Mouse (Mus musculus): ENCODE data around the gene Hba-a1. TPM values are rescaled to one million over a fixed set of nuclear protein-coding genes. Genes with fewer than 3 reads are reported as not detected.

The Hba-a1 gene
- polyA plus RNA-seq, 1 experiment from 2014 or later = 7,188 TPM

DNA sequence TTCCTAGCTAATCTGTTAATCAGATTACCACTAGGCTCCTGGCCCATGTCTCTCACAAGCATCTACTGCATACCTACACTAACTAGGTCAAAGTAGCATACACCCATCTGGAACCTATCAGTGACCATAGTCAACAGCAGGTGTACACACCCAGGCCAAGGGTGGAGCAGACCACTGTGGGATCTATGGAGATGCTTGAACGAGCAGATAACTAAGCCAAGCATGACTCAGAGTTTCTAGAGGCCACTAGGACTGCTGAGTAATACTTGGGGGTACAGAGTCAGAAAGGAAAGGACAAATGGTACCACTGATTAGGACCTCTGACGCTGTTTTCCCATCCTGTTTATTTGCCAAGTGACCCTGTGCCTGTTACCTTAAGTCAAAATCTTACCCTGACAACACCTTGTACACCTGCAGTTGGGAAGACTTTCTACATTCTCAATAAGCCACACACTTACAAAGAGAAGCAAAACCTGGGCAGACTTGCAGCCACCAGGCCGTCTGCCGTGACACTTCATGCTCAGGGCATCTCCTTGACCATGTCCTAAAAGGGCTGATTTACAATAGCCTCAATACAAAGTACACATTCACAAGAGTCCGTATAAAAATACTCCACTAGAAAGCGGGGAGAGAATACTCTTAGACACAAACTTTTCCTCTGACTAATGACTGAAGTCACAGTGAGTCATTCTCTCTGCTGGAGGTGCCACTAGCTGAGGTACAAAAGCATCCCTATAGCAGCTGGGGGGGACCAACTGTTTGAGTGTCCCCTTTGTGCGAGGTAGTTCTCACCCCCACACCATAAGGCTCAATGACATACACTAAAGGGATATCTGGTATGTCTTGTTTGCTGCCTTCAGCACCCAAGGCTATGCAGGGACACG lies 32.2 kb upstream of the Hba-a1 start:
- no peak overlapping the region for H3K9ac ChIP-seq (ENCODE audit: low read depth, low read length)
- no peak overlapping the region for H3K27ac ChIP-seq (replicated peaks; ENCODE audit: low read depth, low read length)
- no peaks in the 10 kb centered on the region for H3K4me1 ChIP-seq (ENCODE audit: control insufficient read depth, insufficient read depth, low read length)
- H3K4me2 ChIP-seq (ENCODE audit: low read depth, low read length) = no peak overlapping the region
- H3K9me3 ChIP-seq (ENCODE audit: control insufficient read depth, low read length) = no peaks in the 10 kb centered on the region
- no peaks in the 10 kb centered on the region for H3K27me3 ChIP-seq (replicated peaks; ENCODE audit: control insufficient read depth, insufficient read depth, low read length)
- ATAC-seq (ENCODE audit: low read depth) = no peak
- DNase-seq (ENCODE audit: low spot score) = no peak
- WGBS = 87% methylated on average over 8 of the region's 8 CpGs
- H3K36me3 ChIP-seq (ENCODE audit: control insufficient read depth, insufficient read depth, low read length) = peaks cover 61% of the 10 kb centered on the region
- H3K4me3 ChIP-seq (ENCODE audit: low read depth, low read length) = no peak overlapping the region

DNA sequence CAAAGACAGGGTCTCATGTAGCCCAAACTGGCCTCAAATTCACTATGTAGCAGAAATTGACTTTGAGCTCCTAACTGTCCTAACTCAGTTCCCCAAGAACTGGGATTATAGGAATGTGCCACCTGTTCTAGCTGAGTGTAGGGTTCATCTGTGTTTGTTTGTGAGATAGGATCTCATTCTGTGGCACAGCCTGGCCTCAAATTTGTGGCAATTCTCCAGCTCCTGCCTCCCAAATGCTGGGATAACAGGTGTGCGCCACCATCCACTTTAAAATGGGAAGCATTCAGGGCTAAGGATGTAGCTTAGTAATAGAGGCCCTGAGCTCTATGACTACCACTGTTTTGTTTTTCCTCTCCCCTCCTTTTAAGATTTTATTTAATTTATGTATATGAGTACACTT lies 30.2 kb upstream of the Hba-a1 start:
- no peak for ATAC-seq (ENCODE audit: low read depth)
- H3K9ac ChIP-seq (ENCODE audit: low read depth, low read length) = no peak overlapping the region
- no peak overlapping the region for H3K4me3 ChIP-seq (ENCODE audit: low read depth, low read length)
- H3K27me3 ChIP-seq (replicated peaks; ENCODE audit: control insufficient read depth, insufficient read depth, low read length) = no peaks in the 10 kb centered on the region
- H3K9me3 ChIP-seq (ENCODE audit: control insufficient read depth, low read length) = no peaks in the 10 kb centered on the region
- DNase-seq (ENCODE audit: low spot score) = no peak
- no peak overlapping the region for H3K4me2 ChIP-seq (ENCODE audit: low read depth, low read length)
- no peak overlapping the region for H3K27ac ChIP-seq (replicated peaks; ENCODE audit: low read depth, low read length)
- 95% methylated on average over 1 of the region's 1 CpGs for WGBS
- no peaks in the 10 kb centered on the region for H3K4me1 ChIP-seq (ENCODE audit: control insufficient read depth, insufficient read depth, low read length)
- H3K36me3 ChIP-seq (ENCODE audit: control insufficient read depth, insufficient read depth, low read length) = peaks cover 42% of the 10 kb centered on the region

DNA sequence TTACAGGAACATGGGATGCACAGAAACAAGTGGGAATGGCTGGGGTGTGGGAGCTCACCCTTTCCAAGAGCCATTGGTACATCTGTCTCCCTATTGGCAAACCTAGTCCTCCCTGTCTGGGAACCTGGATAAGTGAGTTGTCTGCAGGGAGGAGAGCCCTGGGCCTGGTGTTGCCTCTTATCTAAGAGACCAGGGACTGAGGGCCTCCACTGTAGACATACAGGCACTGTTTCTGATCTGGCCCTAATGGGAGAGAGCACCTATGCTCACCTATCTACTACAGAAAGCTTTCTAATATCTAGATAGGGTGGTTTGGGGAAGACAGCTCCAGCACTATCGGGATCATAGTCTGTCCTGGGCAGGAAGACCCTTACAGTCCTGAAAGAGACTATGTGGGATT lies 27.2 kb upstream of the Hba-a1 start:
- WGBS = 100% methylated on average over 1 of the region's 1 CpGs
- Histone ChIP-seq H3K9ac (ENCODE audit: low read depth, low read length) (no peak overlapping the region), H3K4me3 (ENCODE audit: low read depth, low read length) (no peak overlapping the region), H3K9me3 (ENCODE audit: control insufficient read depth, low read length) (no peaks in the 10 kb centered on the region), H3K4me2 (ENCODE audit: low read depth, low read length) (no peak overlapping the region), H3K27ac (replicated peaks; ENCODE audit: low read depth, low read length) (no peak overlapping the region), H3K4me1 (ENCODE audit: control insufficient read depth, insufficient read depth, low read length) (no peaks in the 10 kb centered on the region), H3K27me3 (replicated peaks; ENCODE audit: control insufficient read depth, insufficient read depth, low read length) (no peaks in the 10 kb centered on the region), H3K36me3 (ENCODE audit: control insufficient read depth, insufficient read depth, low read length) (peaks cover 45% of the 10 kb centered on the region)
- no peak for DNase-seq (ENCODE audit: low spot score)
- no peak for ATAC-seq (ENCODE audit: low read depth)

DNA sequence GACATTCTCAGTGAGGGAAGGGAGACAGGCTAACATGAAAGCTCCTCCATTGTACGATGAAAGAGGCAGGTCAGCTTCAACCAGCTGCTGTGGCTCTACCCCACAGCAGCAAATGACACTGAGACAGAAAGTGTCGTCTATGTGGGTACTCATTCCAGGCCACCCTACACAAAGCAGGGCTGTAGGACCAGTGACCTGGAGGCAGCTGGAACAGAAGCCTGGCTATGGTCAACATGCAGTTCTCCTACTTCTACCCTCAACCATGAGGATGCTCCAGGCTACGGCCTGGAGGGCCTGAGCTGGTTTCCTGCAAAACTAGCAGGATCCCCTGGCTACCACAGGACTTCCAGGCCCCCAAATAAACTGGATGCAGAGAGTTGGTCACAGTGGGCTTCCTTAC lies 26.7 kb upstream of the Hba-a1 start:
- ATAC-seq (ENCODE audit: low read depth) = no peak
- H3K36me3 ChIP-seq (ENCODE audit: control insufficient read depth, insufficient read depth, low read length) = peaks cover 43% of the 10 kb centered on the region
- WGBS = 86% methylated on average over 3 of the region's 3 CpGs

DNA sequence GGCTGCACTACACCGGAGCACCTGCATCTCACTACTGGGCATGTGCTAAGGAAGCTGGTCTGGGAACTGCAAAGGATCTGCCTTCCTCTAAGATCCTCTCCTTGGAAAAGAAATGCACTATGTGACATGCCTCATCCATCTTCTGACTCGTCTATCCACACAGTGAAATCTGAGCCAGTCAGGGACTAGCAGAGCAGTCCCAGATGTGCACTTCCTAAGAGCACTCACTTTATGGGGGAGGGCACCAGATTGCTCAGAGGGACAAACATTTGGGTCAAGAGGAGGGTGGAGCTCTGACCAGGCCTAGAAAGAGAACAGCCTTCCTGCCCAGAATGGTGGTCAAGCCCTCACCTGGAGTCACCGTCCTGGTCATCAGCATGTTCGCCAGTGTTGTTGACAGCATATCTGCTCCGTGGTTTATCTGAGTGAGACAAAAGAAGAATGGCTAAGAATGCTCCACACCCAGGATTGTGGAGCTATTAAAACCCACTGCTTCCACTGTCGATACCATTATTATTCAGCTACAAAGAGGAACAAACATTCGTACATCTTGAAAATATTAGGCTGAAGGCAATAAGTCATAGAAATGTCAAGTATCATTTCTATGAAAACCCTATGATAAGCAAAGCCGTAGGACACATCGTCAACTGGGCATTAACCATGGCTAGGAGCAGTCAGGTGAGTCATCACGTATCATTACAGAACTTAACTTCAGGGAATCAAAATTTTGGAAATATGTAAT lies 20.5 kb upstream of the Hba-a1 start:
- H3K36me3 ChIP-seq (ENCODE audit: control insufficient read depth, insufficient read depth, low read length) = peaks cover 28% of the 10 kb centered on the region
- 61% methylated on average over 10 of the region's 10 CpGs for WGBS
- no peaks in the 10 kb centered on the region for H3K27me3 ChIP-seq (replicated peaks; ENCODE audit: control insufficient read depth, insufficient read depth, low read length)
- peaks cover 5% of the 10 kb centered on the region; the same call in 1 of the 2 replicates for H3K4me1 ChIP-seq (ENCODE audit: control insufficient read depth, insufficient read depth, low read length)
- no peak overlapping the region for H3K9ac ChIP-seq (ENCODE audit: low read depth, low read length)
- no peak overlapping the region for H3K27ac ChIP-seq (replicated peaks; ENCODE audit: low read depth, low read length)
- DNase-seq (ENCODE audit: low spot score) (peak; percentile 29), ATAC-seq (ENCODE audit: low read depth) (no peak)
- H3K4me3 ChIP-seq (ENCODE audit: low read depth, low read length) = no peak overlapping the region
- H3K9me3 ChIP-seq (ENCODE audit: control insufficient read depth, low read length) = no peaks in the 10 kb centered on the region
- no peak overlapping the region for H3K4me2 ChIP-seq (ENCODE audit: low read depth, low read length)

More for the DNA sequence above, 26.7 kb upstream of the Hba-a1 start:
- no peak for DNase-seq (ENCODE audit: low spot score)
- H3K4me1 ChIP-seq (ENCODE audit: control insufficient read depth, insufficient read depth, low read length) = no peaks in the 10 kb centered on the region
- H3K27me3 ChIP-seq (replicated peaks; ENCODE audit: control insufficient read depth, insufficient read depth, low read length) = no peaks in the 10 kb centered on the region
- H3K4me2 ChIP-seq (ENCODE audit: low read depth, low read length) = no peak overlapping the region
- no peak overlapping the region for H3K27ac ChIP-seq (replicated peaks; ENCODE audit: low read depth, low read length)
- H3K9ac ChIP-seq (ENCODE audit: low read depth, low read length) = no peak overlapping the region
- no peak overlapping the region for H3K4me3 ChIP-seq (ENCODE audit: low read depth, low read length)
- H3K9me3 ChIP-seq (ENCODE audit: control insufficient read depth, low read length) = no peaks in the 10 kb centered on the region

DNA sequence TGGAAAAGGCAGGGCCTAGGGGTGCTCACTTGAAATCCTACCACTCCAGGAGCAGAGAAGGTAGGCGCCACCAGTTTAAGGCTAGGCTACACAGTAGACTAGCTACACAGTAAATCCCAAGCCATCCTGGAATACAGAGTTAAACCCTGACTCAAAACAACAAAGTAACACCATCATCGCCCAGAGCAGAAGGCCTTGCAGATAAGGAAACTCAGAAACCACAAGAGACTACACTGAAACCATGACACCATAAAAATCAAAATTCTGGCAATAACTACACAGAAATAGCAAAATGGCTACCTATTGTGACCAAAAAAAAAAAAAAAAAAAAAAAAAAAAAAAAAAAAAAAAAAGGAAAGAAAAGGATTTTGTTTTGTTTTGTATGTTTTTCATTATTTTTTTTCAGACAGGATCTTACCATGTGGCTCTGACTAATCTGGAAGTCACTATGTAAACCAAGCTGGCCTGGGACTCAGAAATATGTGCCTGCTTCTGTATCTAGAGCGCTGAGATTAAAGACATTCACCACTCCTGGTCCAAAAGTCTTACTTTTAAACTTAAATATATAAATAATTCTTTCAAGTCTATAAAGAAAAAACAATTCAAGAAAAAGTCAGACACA lies 18.1 kb upstream of the Hba-a1 start:
- H3K27me3 ChIP-seq (replicated peaks; ENCODE audit: control insufficient read depth, insufficient read depth, low read length) = no peaks in the 10 kb centered on the region
- DNase-seq (ENCODE audit: low spot score) = no peak
- no peak overlapping the region for H3K4me3 ChIP-seq (ENCODE audit: low read depth, low read length)
- H3K27ac ChIP-seq (replicated peaks; ENCODE audit: low read depth, low read length) = no peak overlapping the region
- ATAC-seq (ENCODE audit: low read depth) = no peak
- H3K9ac ChIP-seq (ENCODE audit: low read depth, low read length) = no peak overlapping the region
- H3K4me2 ChIP-seq (ENCODE audit: low read depth, low read length) = no peak overlapping the region
- WGBS = 88% methylated on average over 3 of the region's 3 CpGs
- H3K36me3 ChIP-seq (ENCODE audit: control insufficient read depth, insufficient read depth, low read length) = peaks cover 18% of the 10 kb centered on the region
- H3K9me3 ChIP-seq (ENCODE audit: control insufficient read depth, low read length) = no peaks in the 10 kb centered on the region
- peaks cover 5% of the 10 kb centered on the region for H3K4me1 ChIP-seq (ENCODE audit: control insufficient read depth, insufficient read depth, low read length)

DNA sequence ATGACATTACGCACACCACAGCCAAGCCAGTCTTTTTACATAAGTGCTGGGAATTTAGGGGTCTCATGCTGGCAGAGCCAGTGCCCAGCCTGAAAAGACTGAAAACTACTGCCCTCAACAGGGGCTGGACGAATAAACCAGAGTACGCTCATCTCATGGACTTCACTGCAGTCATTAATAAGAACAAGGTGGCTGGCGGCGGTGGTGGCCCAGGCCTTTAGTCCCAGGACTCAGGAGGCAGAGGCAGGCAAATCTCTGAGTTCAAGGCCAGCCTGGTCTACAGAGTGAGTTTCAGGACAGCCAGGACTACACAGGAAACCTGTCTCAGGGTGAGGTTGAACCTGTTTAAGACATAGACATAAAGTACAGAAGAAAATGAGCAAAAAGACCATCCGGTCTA lies 17.1 kb upstream of the Hba-a1 start:
- Histone ChIP-seq H3K4me2 (ENCODE audit: low read depth, low read length) (no peak overlapping the region), H3K27ac (replicated peaks; ENCODE audit: low read depth, low read length) (no peak overlapping the region), H3K27me3 (replicated peaks; ENCODE audit: control insufficient read depth, insufficient read depth, low read length) (no peaks in the 10 kb centered on the region), H3K9ac (ENCODE audit: low read depth, low read length) (no peak overlapping the region), H3K4me3 (ENCODE audit: low read depth, low read length) (no peak overlapping the region), H3K36me3 (ENCODE audit: control insufficient read depth, insufficient read depth, low read length) (0 out of 2 replicates have a peak, but pooled peaks cover 9% of the 10 kb centered on the region), H3K9me3 (ENCODE audit: control insufficient read depth, low read length) (no peaks in the 10 kb centered on the region), H3K4me1 (ENCODE audit: control insufficient read depth, insufficient read depth, low read length) (peaks cover 5% of the 10 kb centered on the region)
- WGBS = 92% methylated on average over 6 of the region's 6 CpGs
- DNase-seq (ENCODE audit: low spot score) (no peak), ATAC-seq (ENCODE audit: low read depth) (no peak)

DNA sequence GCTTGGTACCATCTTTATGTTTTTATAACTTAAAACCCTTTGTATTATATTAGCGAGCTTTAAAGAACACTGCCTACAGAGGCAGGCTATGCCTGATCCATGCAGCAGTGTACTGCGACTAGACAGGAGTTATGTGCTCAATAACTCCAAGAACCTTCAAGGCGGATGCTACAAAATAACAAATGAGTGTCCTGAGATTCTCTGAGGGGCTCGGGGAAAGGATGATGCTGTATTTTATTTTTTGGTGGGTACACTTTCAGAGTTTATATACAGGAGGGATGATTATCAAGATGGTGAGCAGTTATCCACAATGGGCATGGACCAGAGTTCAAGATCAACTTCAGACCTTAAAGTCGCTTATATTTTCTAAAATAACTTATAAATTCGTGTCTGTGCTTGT lies 16.5 kb upstream of the Hba-a1 start:
- DNase-seq (ENCODE audit: low spot score) = no peak
- 23% methylated on average over 6 of the region's 6 CpGs for WGBS
- no peaks in the 10 kb centered on the region for H3K9me3 ChIP-seq (ENCODE audit: control insufficient read depth, low read length)
- H3K9ac ChIP-seq (ENCODE audit: low read depth, low read length) = peak overlapping the region; percentile 90
- H3K36me3 ChIP-seq (ENCODE audit: control insufficient read depth, insufficient read depth, low read length) = 0 out of 2 replicates have a peak, but pooled peaks cover 5% of the 10 kb centered on the region
- peak overlapping the region; percentile 79 for H3K4me3 ChIP-seq (ENCODE audit: low read depth, low read length)
- H3K27ac ChIP-seq (replicated peaks; ENCODE audit: low read depth, low read length) = peak overlapping the region; percentile 93
- H3K4me1 ChIP-seq (ENCODE audit: control insufficient read depth, insufficient read depth, low read length) = peaks cover 5% of the 10 kb centered on the region
- no peaks in the 10 kb centered on the region for H3K27me3 ChIP-seq (replicated peaks; ENCODE audit: control insufficient read depth, insufficient read depth, low read length)
- ATAC-seq (ENCODE audit: low read depth) = no peak
- H3K4me2 ChIP-seq (ENCODE audit: low read depth, low read length) = peak overlapping the region; percentile 62
